Mouse (Mus musculus): ENCODE measurements at regions not wholly inside any gene's neighbourhood (a gene's known extent, or its start where the extent isn't known, plus 50 kb on each side); places are given as distances from the start of the nearest gene placed in this dataset.

DNA sequence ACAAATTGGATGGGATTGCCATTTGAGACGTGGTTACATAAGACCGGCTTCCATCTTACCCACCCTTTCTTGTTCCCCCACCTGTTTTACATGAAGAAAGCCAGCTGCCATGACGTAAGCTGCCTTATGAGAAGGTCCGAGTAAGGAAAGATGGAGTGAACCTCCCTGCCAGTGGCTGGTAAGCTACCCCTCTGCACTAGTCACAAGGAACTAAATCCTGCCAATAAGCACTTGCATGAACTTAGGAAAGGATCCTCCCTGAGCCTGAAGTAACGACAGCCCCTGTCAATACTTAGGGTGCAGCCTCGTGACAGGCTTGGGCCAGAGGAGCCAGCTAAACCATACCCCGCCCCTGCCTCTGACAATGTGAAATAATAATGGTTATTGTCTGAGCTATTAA lies 62.8 kb upstream of the Gm47985 start:
- no peak for DNase-seq (ENCODE audit: low read depth, low spot score)

DNA sequence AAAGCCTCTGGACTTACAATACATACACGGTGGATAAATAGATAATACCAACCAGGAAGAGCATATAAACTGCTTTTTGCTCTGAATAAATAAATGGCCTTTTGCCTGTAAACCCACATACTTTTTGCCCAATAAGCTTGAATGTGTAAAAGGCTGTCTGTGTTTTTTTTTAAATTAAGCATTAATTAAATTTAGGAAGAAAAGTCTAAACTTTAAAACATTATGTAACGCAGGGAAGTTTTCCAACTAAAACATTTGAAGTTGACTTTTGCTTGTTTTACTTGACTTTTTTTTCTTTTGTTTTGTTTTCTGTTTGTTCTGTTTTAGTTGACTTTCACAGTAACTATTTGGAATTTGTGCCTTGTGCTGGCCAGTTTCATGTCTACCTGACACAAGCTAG lies 60.7 kb upstream of the Gm47985 start:
- no peak for DNase-seq (ENCODE audit: low read depth, low spot score)

DNA sequence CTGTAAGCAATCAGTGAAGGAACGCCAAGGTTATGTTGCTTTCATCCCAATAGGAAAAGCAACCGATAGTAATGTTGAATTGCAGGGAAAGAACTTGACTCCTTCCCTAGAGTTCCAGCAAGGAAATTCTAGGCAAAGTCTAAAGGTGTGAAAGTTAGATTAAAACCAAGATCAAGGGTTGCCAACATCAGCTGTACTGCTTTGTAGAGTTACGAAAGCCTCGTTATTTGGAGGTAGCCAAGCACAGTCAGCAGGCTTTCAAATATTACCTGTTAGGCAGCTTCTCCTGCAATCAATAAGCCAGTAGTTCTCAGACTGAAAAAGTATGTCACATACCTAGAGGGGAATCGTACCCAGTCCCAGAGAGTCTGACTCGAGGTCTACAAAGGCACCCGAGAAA lies 58.4 kb upstream of the Gm47985 start:
- DNase-seq (ENCODE audit: low read depth, low spot score): no peak

DNA sequence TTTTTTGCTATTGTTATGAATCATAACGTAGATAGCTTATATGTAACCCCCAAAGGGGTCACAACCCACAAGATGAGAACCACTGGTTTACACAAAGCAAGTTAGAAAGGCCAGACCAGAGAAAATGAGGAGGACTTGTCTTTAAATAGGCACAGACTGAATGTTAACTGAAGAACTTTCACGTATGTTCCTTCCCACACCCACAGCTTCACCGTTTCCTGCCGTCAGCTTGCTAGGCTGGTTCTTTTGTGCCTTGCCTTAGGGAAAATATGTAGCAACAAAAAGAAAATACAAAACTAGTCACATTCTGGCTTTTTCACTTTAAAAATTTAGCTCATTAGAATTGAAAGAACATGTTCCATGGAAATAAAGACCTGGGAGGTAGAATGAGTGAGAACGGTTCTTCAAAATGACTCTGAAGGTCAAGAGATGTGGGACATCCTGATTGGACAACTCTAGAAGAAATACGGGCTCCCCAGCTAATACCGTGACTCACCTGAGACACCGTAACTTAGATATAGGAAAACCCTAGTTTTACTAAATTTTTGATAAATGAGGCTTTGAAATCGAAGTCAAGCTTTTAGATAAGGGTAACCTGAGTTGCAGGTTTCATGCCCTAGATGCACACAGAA lies 57.2 kb upstream of the Gm47985 start:
- DNase-seq (ENCODE audit: low read depth, low spot score): peak; percentile 67

DNA sequence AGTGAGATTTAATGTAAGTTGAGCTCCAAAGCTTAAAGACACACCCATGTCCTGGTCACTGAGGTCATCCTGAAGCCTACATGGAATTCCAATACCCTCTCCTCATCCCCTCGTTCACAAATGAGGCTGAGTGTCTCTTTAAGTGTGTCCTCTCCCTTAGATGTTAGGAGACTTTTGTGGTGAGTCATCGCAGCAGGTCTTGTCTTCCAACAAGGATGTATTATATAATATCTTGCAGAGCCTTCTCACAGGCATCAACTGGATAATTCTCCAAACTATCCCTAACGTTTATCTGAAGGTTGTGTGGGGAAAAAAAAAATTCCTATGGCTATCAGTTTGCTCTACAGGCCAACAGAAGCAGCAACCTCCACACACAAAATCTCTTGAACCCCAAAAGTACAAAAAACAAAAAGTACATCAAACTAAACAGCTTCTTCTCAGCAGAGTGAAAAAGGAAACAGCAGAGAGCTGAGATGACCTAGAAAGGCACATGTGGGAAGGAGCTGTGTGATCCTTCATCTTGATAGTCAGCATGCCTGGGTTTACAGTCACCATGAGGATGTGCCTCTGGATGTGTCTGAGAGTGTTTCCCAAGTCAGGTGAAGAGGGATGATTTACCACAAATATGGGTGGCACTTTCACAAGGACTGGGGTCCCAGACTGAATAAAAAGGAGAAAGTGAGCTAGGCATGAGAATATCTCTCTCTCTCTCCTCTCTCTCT lies 56.4 kb upstream of the Gm47985 start:
- DNase-seq (ENCODE audit: low read depth, low spot score): peak; percentile 55

DNA sequence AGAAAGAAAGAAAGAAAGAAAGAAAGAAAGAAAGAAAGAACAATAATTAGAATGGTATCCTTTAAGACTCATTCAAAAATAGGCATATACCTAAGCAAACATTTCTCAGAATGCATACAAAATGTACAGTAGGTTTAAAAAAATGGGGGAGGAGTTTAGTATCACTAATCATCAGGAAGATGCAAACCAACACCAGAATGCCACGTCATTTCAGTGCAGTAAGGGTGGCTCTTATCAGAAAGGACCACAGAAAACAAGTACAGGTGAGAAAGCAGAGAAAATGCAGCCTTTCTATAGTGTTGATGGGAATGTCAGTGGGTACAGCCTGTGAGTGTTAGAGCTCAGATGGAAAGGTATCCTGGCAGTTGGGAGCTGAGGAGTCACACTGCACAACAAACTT lies 55.6 kb upstream of the Gm47985 start:
- DNase-seq (ENCODE audit: low read depth, low spot score): no peak

DNA sequence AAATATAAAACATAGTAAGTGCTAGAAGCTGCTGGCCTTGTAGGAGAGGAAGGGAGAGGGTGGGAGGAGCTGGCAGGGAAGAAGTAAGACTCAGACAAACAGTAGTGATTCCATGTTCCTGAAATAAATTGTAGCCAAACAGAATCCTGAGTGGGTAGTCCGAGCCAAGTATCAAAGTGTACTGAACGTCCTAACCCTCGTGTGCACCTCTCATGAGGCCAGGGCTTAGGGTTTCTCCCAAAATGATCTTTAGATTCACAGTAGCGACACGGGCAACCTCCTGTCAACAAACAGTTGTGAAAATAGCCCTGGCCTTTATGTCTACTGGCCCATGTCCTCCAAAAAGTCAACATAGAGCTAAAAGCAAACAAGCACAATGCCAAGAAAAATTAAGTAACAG lies 54.3 kb upstream of the Gm47985 start:
- DNase-seq (ENCODE audit: low read depth, low spot score): no peak

DNA sequence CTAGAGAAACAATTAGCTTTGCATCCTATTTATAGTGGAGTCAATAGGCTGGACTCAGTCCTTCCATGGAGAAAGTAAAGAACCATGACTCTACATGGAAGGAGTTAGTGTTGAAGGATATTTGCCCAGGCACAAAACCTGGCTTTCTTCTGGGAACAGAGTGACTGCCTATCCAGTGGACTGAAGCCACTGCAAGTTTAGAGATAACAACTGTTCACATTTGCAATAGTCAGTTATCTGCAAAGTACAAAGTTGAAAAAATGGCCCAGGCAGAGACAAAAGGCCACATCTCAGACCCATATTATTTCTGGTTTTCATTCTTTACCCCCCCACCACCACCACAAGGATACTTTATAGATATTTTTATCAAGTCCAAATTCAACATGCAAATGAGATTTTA lies 53.4 kb upstream of the Gm47985 start:
- DNase-seq (ENCODE audit: low read depth, low spot score): no peak

DNA sequence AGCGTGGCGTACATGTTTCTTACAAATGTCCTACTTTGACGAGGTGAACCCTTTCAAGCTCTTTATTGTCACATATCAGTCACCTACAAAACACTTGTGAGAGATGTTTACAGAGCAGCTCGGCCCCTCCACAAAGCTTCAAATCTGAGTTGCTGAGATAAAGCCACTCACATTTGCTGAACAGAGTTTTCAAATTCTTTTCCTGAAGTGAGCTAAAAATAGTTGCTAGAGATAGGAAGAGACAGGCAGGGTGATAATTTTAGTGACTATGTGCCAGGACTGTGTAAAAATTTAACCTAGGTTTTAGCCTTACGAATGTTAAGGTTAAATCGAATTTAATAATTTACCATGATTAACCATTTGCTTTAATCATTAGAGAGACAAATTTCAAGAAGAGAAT lies 52.3 kb upstream of the Gm47985 start:
- no peak for DNase-seq (ENCODE audit: low read depth, low spot score)

DNA sequence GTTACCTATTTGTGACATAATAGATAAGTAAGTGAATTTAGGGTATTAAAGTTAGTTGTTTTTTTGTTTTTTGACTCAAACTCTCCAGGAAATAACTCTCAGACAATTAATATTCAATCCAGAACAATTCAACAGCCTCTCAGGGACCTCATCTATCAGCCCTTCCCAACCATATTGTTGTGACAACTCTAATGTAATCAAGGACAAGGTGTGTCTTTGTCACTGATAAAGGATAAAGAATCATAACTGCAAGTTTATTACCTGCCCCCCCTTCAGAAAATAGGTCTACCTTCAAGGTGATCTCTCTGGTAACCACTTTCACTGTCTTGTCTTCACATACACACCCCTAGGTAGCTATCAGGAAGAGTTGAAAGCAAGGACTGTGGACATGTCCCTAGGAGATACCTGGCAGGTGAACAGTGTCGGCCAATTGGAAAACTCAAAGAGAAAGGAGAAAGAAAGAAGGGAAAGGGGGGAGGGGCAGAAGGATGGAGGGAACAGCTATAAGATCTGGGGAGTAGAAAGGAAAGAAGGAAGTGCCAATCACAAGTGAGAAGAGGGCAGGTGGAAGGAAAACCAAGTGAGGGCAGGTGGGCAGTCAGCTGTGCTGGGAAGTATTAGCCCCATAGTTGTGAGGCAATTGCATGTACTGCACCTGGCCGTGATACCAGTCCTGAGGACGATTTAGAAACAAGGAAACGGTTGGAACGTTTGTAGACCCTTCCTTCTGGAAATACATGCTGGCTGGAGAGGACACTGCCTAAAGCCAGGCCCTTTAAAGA lies 51.3 kb upstream of the Gm47985 start:
- DNase-seq (ENCODE audit: low read depth, low spot score): no peak

DNA sequence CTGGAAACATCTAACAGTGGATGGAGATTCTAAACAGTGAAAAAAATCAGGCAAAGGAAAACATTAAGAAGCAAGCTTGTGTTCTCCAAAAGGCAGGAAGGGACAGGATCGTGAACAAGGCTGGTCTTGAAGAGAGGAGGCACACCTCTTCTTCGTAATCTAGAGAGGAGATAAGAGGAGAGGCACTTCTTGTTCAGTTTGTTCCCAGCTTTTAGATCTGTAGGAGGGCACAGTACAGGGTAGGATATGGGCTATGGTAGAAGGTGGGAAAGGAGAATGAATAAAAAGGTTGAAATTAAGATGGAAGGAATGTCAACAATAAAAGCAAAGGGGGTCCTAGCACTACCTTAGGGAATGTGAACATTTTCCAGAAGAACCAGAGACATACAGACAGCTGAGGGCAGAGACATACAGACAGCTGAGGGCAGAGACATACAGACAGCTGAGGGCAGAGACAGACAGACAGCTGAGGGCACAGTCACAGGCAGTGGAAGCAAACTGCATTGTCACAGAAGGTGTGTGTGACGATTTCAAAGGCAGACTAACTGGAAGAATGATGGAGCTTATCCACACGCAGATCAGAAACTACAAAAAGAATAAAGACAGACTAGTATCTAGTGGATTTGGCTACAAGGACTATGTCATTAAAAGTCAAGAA lies 50.6 kb upstream of the Gm47985 start:
- DNase-seq (ENCODE audit: low read depth, low spot score): no peak

Data from telencephalon, adult 2 months (tissue).